Mouse (Mus musculus) urinary bladder, postnatal 36 days (tissue): ENCODE results near the gene Zfp820.
"Not testable (repeated sequence)": the region's sequence is repeated elsewhere in the genome, so short reads cannot be mapped to it uniquely, and the experiment has no call there.

Experiments
- DNase-seq, 2 experiments: peaks; one replicate each; pipeline ENCODE4 v3.0.0; 2022; ENCODE audit warnings: low spot score in 2 of 2, mixed read lengths in 1 of 2

Zfp820 gene

DNA sequence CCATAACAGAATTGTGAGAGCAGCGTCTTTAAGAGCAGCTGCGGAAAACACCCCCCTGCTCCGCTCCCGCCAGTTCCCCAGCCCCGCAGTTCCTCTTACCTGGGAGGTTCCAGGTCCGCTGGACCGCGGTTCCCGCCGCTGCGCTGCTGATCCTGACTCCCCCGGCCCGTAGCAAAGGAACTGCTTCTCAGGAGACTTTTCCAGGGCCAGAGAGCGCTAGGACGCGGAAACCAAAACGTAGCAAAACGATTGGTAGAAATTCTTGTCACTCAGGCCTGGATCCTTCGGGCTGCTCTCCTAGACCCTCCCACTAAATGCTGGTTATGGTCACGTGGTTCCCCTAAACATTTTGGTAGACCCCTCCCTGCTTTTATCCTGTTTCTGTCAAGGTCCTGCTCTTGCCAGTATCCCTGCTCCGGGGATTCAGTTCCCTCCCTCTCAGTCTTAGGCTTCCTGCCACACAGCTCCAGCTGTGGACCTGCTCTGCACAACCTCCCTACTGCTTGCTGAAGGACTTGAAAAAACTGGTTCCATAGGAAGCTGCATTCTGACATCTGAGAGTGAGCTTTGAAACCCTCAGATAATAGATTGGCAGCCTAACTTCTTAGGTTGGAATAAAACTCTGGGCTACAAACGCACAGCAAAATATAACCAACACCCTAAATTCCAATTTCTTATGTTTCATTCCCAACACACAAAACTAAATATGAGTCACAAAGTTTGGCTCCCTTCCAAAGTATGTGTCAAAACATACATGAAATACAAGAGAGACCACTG is at the start of gene Zfp820:
Gene Zfp820 (minus strand): TSS at position 228 of the 777 bp plus-strand sequence.
- peak; percentile 50 to 65 for DNase-seq

DNA sequence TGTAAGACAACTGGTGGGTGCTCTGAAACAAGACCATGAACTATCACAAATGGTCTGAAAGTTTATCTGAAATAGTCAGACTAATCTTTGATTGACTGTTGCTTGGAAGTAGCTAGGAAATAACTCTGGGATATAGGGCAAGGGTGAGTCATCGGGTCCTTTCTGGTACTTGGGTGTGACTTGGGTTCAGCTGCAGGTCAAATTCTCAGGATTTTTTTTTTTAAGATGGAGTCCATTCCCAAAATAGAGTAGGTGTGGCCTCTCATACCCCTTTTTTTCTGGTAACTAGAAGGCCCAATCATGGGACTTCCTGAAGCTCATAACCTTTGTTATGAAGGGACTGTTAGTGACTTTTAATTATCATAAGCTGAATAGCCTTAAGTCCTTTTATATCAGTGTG is 25.7 kb upstream of the Zfp820 start:
- DNase-seq = no peak

DNA sequence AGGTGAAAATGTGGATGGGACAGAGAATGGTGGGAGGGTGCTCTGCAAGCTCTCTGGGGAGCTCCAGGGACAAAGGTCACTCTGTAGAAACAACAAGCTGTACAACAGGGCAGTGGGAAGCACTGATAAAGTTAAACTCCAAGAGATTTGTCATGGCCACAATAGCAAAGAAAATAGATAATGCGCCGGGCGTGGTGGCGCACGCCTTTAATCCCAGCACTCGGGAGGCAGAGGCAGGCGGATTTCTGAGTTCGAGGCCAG is 680 bp upstream of the Zfp820 start:
- DNase-seq = not testable (repeated sequence)

DNA sequence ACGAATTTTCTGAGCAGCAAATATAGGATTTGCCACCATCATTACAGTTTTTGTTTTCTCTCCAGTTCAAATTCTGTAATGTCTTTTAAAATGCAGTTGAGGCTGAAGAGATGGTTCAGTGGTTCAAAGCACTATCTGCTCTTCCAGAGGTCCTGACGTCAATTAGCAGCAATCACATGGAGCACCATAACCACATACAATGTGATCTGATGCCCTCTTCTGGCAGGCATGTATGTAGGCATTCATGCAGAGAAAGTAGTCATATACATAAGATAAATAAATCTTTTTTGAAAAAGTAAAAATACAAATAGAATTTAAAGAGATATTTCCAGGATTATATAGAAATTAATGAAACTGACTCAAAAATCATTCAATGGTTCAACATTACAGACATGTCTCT is 7.1 kb downstream of the Zfp820 start:
- DNase-seq = no peak

DNA sequence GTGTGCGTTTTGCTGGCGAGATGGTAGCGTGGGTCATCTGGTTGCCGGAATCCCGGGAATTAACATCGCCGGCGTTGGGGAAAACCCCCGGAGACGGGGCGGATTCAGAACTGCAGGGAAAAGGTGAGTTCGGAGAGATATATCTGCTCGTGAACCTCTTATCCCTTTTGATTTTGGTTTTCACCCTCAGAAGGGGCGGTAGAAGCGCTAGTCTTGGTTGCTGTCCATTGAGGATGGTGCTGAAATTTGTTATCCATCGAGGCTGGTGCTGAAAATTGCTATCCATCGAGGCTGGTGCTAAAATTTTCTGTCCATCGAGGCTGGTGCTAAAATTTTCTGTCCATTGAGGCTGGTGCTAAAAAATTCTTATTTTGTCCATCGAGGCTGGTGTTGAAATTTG is 44.2 kb downstream of the Zfp820 start:
- not testable (repeated sequence) for DNase-seq

DNA sequence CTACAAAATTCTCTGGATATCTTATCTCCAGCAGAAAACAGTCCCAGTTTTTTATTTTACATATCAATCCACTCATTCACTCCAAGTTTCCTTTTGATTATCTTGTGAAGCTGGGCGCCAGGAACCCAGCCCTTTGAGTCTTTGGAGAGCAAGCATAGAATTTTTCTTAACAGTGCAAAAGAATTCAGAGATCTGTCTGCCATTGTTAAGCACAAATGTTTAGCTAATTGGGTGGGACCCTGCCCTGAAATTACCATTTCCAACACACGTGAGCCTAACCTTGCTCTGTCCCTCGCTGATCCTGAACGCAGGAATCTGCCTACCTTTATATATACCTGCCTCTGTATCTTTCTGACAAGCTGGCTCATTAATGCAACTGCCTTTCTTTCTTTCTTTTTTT is 53.3 kb downstream of the Zfp820 start:
- no peak for DNase-seq

DNA sequence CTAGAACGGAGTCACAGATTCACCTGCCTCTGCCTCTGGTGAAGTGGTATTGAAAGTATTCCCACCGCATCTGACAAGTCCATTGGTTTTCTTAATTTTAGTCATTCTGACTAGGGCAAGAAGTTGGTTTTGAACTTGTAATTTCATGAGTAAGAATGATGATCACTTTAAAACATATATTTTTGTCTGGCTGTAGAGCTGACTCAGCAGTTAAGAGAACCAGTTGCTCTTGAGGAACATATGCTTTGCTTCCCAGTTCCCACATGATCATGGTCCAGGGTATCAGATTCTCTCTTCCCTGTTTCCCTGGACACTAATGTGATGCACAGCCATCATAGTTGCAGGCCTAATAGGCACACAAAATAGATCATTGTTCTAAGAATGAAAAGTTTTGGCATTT is 75.2 kb downstream of the Zfp820 start:
- DNase-seq = no peak
